Comparison of ENCODE assay signal across 30 mouse cellular contexts in genomic region chr14:98721033-98721432, GRCm38 (mm10).
"Had no signal": no experiment of that assay in that cellular context is flagged by ENCODE, and none has a peak within 500 bp of the region (broad histone marks: within the 10 kb centered on the region; RNA-seq: fewer than 3 reads in every experiment).

No protein-coding gene starts in this region.

- H3K27me3 ChIP-seq: heart, embryonic 12.5 days; heart, embryonic 13.5 days; heart, embryonic 15.5 days; hindbrain, embryonic 12.5 days; hindbrain, embryonic 13.5 days; hindbrain, embryonic 15.5 days; intestine, embryonic 15.5 days; kidney, embryonic 15.5 days had no signal

- H3K36me3 ChIP-seq: heart, embryonic 12.5 days; heart, embryonic 13.5 days; heart, embryonic 15.5 days; hindbrain, embryonic 10.5 days; hindbrain, embryonic 12.5 days; hindbrain, embryonic 13.5 days; hindbrain, embryonic 15.5 days; intestine, embryonic 15.5 days; kidney, embryonic 15.5 days had no signal

- H3K27ac ChIP-seq: heart, embryonic 13.5 days; heart, embryonic 15.5 days; hindbrain, embryonic 10.5 days; hindbrain, embryonic 12.5 days; hindbrain, embryonic 13.5 days; hindbrain, embryonic 14.5 days; hindbrain, embryonic 15.5 days; hindbrain, postnatal 0 days; intestine, embryonic 15.5 days; kidney, embryonic 15.5 days; kidney, postnatal 0 days; layer of hippocampus, adult 2 months; left cerebral cortex, adult 2 months had no signal

- DNase-seq: heart, postnatal 10 days; heart, postnatal 14 days; heart, postnatal 36 days; heart, postnatal 4 days; kidney, adult 11 months; kidney, adult 18-20 months; kidney, adult 2 months; kidney, adult 8-10 months; kidney, adult 9 months; kidney, postnatal 10 days; kidney, postnatal 14 days; kidney, postnatal 25 days; kidney, postnatal 36 days; kidney, postnatal 4 days; layer of hippocampus, adult 9-11 months; layer of hippocampus, postnatal 36 days had no signal

- H3K9me3 ChIP-seq: heart, embryonic 12.5 days; heart, embryonic 13.5 days; heart, embryonic 15.5 days; hindbrain, embryonic 10.5 days; hindbrain, embryonic 12.5 days; hindbrain, embryonic 13.5 days; hindbrain, embryonic 15.5 days; intestine, embryonic 15.5 days; kidney, embryonic 15.5 days had no signal

- H3K4me1 ChIP-seq: heart, embryonic 12.5 days; heart, embryonic 13.5 days; heart, embryonic 15.5 days; hindbrain, embryonic 10.5 days; hindbrain, embryonic 12.5 days; hindbrain, embryonic 13.5 days; hindbrain, embryonic 15.5 days; intestine, embryonic 15.5 days; kidney, embryonic 15.5 days had no signal

- H3K9ac ChIP-seq: heart, embryonic 12.5 days; heart, embryonic 13.5 days; heart, embryonic 15.5 days; hindbrain, embryonic 12.5 days; hindbrain, embryonic 13.5 days; hindbrain, embryonic 14.5 days; hindbrain, embryonic 15.5 days; intestine, embryonic 15.5 days; kidney, embryonic 15.5 days had no signal

- H3K4me3 ChIP-seq: heart, embryonic 12.5 days; heart, embryonic 13.5 days; heart, embryonic 15.5 days; hindbrain, embryonic 10.5 days; hindbrain, embryonic 12.5 days; hindbrain, embryonic 13.5 days; hindbrain, embryonic 15.5 days; intestine, embryonic 15.5 days; kidney, embryonic 15.5 days; layer of hippocampus, adult 2 months; left cerebral cortex, adult 2 months had no signal
